Mouse (Mus musculus) C2C12 (cell line): Measurements from ENCODE around the gene Gm28729.

Source experiments
- CTCF ChIP-seq: IDR thresholded peaks from one replicate; pipeline ENCODE4 v1.5.1; 2011; ENCODE audit not compliant: control insufficient read depth, insufficient read depth, insufficient read length
- FOSL1 ChIP-seq: IDR thresholded peaks from one replicate; pipeline ENCODE4 v1.8.0; 2011; ENCODE audit warnings: mild to moderate bottlenecking, low read length; ENCODE audit not compliant: poor library complexity, insufficient read depth, severe bottlenecking
- MYOG ChIP-seq: IDR thresholded peaks from one replicate; pipeline ENCODE4 v1.6.1; 2011; ENCODE audit not compliant: control insufficient read depth, insufficient read length; ENCODE audit errors: extremely low read depth

- TF ChIP-seq FOSL1 (no peak), CTCF (no peak), MYOG (no peak)
Measured at GRCm38 (mm10) chr9:96559148-96559547, 34.1 kb upstream of the Gm28729 start.
